Mouse (Mus musculus) ES-Bruce4 (cell line): ENCODE results near the gene Tmx2.
A peak's percentile ranks its signal among the peaks of the same experiment; 100 is the strongest.

Experiments used
- CTCF ChIP-seq: IDR thresholded peaks from one replicate; pipeline ENCODE4 v1.8.1; 2011; ENCODE audit warnings: low read depth, low read length
- EP300 ChIP-seq: IDR thresholded peaks from 2 replicates; pipeline ENCODE4 v1.6.1; 2011; ENCODE audit warnings: low read depth, low read length; ENCODE audit not compliant: insufficient read depth
- POLR2A ChIP-seq: IDR thresholded peaks from one replicate; pipeline ENCODE4 v1.8.1; 2011; ENCODE audit warnings: low read length; ENCODE audit not compliant: insufficient read depth

- no peak for TF ChIP-seq CTCF
- peak; percentile 58 for TF ChIP-seq POLR2A
- no peak for TF ChIP-seq EP300
Measured at GRCm38 (mm10) chr2:84714811-84715561, 36.0 kb upstream of the Tmx2 start, which contains the start of gene Zdhhc5.
